Mouse (Mus musculus) intestine, postnatal 0 days (tissue): ENCODE results near the gene Plekhg1. TPM values are rescaled to one million over a fixed set of nuclear protein-coding genes. Genes with fewer than 3 reads are reported as not detected.

ENCODE experiments used
- ATAC-seq: fragments of 200-750 bp; cut with Nextera tagmentation; 2 replicates; pipeline ENCODE4 v1.8.0; 2017; ENCODE audit warnings: mild to moderate bottlenecking, moderate TSS enrichment, moderate library complexity
- H3K27ac ChIP-seq: fragments of 300-500 bp; sonication (generic); 2 replicates; pipeline ENCODE4 v1.5.1; 2014; ENCODE audit warnings: mild to moderate bottlenecking, low read depth, low read length, moderate library complexity
- H3K27me3 ChIP-seq: fragments of 300-500 bp; sonication (generic); replicated peaks from 2 replicates; pipeline ENCODE4 v1.6.1; 2014; ENCODE audit warnings: low read length, mixed read lengths; ENCODE audit not compliant: control insufficient read depth, insufficient read depth
- H3K36me3 ChIP-seq: fragments of 300-500 bp; sonication (generic); 2 replicates; pipeline ENCODE4 v1.6.1; 2014; ENCODE audit warnings: mild to moderate bottlenecking, moderate library complexity; ENCODE audit not compliant: control insufficient read depth, insufficient read depth
- H3K4me1 ChIP-seq: fragments of 300-500 bp; sonication (generic); replicated peaks from 2 replicates; pipeline ENCODE4 v1.6.1; 2014; ENCODE audit warnings: antibody characterized with exemption, low read length, mixed read lengths; ENCODE audit not compliant: control insufficient read depth, insufficient read depth
- H3K4me2 ChIP-seq: fragments of 300-500 bp; sonication (generic); replicated peaks from 2 replicates; pipeline ENCODE4 v1.6.1; 2014; ENCODE audit warnings: low read depth, mild to moderate bottlenecking, moderate library complexity
- H3K4me3 ChIP-seq: fragments of 300-500 bp; sonication (generic); 2 replicates; pipeline ENCODE4 v1.5.1; 2014; ENCODE audit warnings: low read depth, low read length
- H3K9ac ChIP-seq: fragments of 300-500 bp; sonication (generic); 2 replicates; pipeline ENCODE4 v1.6.1; 2014; ENCODE audit warnings: mild to moderate bottlenecking, low read depth, low read length
- H3K9me3 ChIP-seq: fragments of 300-500 bp; sonication (generic); 2 replicates; pipeline ENCODE4 v1.6.1; 2016; ENCODE audit warnings: mixed run types; ENCODE audit not compliant: control insufficient read depth
- CTCF ChIP-seq: sonication (generic); IDR thresholded peaks from 2 replicates; pipeline ENCODE4 v1.5.1; 2016; ENCODE audit warnings: low read depth, mild to moderate bottlenecking, control low read depth, antibody characterized with exemption, moderate library complexity
- WGBS: fragments of 180-500 bp; shearing (Covaris S2); extraction: QIAGEN DNeasy Blood & Tissue Kit; methylation state at CpG from one replicate; pipeline ENCODE4 v1.1.7; 2014; 5-methylcytosine and 5-hydroxymethylcytosine counted together
- polyA plus RNA-seq: library from polyadenylated mRNA; unstranded; fragments of >200 nt; fragmentation: Nextera tagmentation; extraction: Ambion mirVana; gene quantifications from 2 replicates; pipeline ENCODE4 v1.2.1, GENCODE M21; 2015

Plekhg1 gene
- polyA plus RNA-seq, 1 experiment from 2014 or later: 2.1 TPM

DNA sequence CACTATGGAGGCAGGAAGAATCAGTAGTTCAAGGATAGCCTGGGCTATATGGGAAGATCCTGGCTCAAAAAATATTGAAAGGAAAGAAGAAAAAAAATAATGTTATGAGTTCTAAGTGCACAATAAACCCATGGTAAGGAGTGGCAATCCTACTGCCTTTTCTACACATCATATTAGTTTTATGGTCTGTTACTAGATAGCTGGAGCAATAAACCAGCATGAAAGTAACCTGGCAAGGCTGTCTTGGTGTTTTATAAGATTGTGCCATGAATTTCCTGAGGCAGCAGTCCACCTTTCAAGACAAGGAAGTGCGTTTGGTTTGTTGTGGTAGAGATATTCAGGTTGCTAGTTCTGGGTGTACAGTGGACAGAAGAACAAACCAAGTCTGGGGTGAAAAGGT, 9.4 kb downstream of the Plekhg1 start:
- TF ChIP-seq CTCF: no peak
- WGBS: 24% methylated on average over 1 of the region's 1 CpGs
- Histone ChIP-seq H3K4me1 (peaks cover 8% of the 10 kb centered on the region; the same call in 1 of the 2 replicates), H3K4me3 (no peak overlapping the region), H3K36me3 (no peaks in the 10 kb centered on the region; the same call in 1 of the 2 replicates), H3K4me2 (no peak overlapping the region), H3K9me3 (no peaks in the 10 kb centered on the region), H3K27ac (no peak overlapping the region; the same call in 1 of the 2 replicates), H3K9ac (no peak overlapping the region), H3K27me3 (no peaks in the 10 kb centered on the region)
- peak; percentile 79 for ATAC-seq

DNA sequence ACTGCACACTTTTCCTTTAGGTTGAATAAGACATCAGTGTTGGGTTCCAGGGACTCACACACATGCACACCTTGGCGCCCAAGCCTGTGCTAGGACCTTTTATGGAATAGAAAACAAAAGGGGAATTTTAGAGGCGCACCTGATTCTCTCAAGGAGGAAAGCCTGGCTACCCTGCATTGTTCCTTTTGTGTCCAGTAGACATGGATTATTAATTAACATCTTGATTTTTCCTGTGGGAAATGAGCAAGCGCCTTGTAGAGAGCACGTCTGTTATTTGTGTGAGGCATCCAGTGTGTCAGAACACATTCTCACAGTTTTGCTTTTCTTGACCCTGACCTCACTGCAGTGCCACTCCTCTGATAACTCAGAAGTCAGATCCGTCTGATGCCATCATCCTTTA, 21.8 kb downstream of the Plekhg1 start:
- ATAC-seq: no peak
- WGBS: 75% methylated on average over 5 of the region's 5 CpGs

DNA sequence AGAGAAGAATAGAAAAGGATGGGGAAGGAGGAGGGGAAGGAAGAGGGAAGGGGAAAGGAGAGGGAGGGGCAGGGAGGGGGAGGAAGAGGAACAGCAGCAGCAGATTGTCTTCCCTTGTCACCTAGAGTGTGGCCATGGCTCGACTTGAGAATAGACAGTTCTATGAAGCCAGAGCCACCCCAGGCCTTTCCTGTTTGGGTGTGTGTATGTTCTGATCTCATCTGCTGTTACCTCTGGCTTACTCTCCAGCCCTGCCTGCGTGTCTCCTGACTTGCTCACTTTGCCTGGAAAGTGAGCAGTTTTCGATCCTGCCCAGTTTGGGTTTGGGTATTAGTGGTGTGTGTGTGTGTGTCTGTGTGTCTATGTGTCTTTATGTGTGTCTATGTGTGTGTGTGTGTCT, 23.0 kb downstream of the Plekhg1 start:
- no peak overlapping the region for H3K4me3 ChIP-seq
- H3K4me1 ChIP-seq: no peaks in the 10 kb centered on the region
- no peaks in the 10 kb centered on the region for H3K27me3 ChIP-seq
- ATAC-seq: no peak
- no peaks in the 10 kb centered on the region for H3K9me3 ChIP-seq
- no peak for TF ChIP-seq CTCF
- H3K27ac ChIP-seq: no peak overlapping the region
- WGBS: 56% methylated on average over 3 of the region's 3 CpGs
- no peak overlapping the region for H3K9ac ChIP-seq
- H3K4me2 ChIP-seq: no peak overlapping the region
- H3K36me3 ChIP-seq: no peaks in the 10 kb centered on the region

More for the DNA sequence above, 21.8 kb downstream of the Plekhg1 start:
- no peak overlapping the region for H3K4me3 ChIP-seq
- H3K27ac ChIP-seq: no peak overlapping the region
- no peak for TF ChIP-seq CTCF
- H3K36me3 ChIP-seq: no peaks in the 10 kb centered on the region
- H3K9me3 ChIP-seq: no peaks in the 10 kb centered on the region
- H3K4me1 ChIP-seq: no peaks in the 10 kb centered on the region
- no peak overlapping the region for H3K9ac ChIP-seq
- H3K27me3 ChIP-seq: no peaks in the 10 kb centered on the region
- H3K4me2 ChIP-seq: no peak overlapping the region

DNA sequence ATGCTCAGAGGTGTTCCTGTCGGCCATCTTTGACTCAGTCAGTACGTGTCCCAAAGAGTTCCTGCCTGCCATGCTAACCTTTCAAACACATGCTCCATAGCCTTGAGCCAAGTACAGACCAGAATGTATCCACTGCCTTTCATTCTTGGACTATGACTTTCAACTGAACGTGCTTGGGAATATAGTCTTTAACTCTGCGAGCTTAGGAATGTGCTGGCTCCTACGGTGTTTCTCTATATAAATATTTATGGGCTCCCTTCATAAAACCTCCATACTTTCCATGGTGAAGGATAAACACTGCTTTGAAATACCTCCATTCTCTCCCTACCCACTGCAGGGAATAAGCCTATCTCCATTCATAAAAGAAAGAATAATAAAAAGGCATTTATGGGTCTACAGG, 29.0 kb downstream of the Plekhg1 start:
- H3K9ac ChIP-seq: no peak overlapping the region
- H3K4me2 ChIP-seq: no peak overlapping the region
- H3K27me3 ChIP-seq: no peaks in the 10 kb centered on the region
- H3K9me3 ChIP-seq: no peaks in the 10 kb centered on the region
- no peak for ATAC-seq
- 46% methylated on average over 5 of the region's 5 CpGs for WGBS
- no peak overlapping the region for H3K27ac ChIP-seq
- H3K36me3 ChIP-seq: no peaks in the 10 kb centered on the region
- H3K4me3 ChIP-seq: no peak overlapping the region
- TF ChIP-seq CTCF: no peak
- no peaks in the 10 kb centered on the region; the same call in 1 of the 2 replicates for H3K4me1 ChIP-seq

DNA sequence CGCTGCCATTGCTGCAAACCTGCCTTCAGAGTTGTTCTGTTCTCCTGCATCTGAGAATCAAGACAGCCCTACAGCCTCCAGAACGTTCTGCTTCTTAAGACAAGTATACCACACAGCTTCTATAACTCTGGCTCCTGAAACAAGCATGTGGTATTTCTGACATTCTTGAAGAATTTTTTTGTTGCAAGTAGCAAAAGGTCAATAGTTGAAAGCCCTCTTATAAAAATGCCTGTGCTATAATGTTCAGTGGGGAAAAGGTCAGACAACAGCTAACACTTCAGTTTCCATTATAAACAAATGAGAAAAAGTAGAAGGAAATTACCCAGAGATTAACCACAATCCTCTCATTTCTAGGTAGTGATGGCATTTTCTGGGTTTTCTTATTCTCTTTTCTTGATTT, 34.2 kb downstream of the Plekhg1 start:
- Histone ChIP-seq H3K9me3 (no peaks in the 10 kb centered on the region), H3K4me2 (no peak overlapping the region), H3K27me3 (no peaks in the 10 kb centered on the region), H3K27ac (no peak overlapping the region), H3K4me1 (peaks cover 8% of the 10 kb centered on the region; the same call in 1 of the 2 replicates), H3K4me3 (no peak overlapping the region), H3K36me3 (no peaks in the 10 kb centered on the region), H3K9ac (no peak overlapping the region)
- no peak for TF ChIP-seq CTCF
- WGBS: 66% methylated on average over 2 of the region's 2 CpGs
- no peak for ATAC-seq

DNA sequence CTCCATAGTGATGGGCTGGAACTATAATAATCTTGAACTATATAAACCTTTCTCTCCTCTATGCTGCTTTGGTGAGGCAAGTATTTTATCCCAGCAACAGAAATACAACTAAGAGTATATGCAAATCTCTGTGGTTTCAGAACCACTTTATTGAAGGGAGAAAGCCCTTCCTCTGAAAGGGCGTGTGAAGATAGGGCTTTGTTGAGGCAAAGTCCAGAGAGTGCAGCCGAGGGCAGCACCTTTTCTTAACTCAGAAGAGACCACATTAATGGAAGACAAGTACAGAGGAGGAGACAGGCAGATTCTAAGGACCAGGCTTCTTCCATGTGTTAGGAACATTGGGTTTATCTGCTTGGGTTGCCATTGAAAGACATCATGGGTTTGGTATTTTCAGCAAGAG, 36.6 kb downstream of the Plekhg1 start:
- Histone ChIP-seq H3K4me1 (peaks cover 8% of the 10 kb centered on the region; the same call in 1 of the 2 replicates), H3K9me3 (no peaks in the 10 kb centered on the region), H3K4me2 (no peak overlapping the region), H3K27me3 (no peaks in the 10 kb centered on the region), H3K36me3 (no peaks in the 10 kb centered on the region), H3K9ac (no peak overlapping the region), H3K4me3 (no peak overlapping the region), H3K27ac (no peak overlapping the region)
- no peak for TF ChIP-seq CTCF
- 49% methylated on average over 2 of the region's 2 CpGs for WGBS
- peak; percentile 63 for ATAC-seq

DNA sequence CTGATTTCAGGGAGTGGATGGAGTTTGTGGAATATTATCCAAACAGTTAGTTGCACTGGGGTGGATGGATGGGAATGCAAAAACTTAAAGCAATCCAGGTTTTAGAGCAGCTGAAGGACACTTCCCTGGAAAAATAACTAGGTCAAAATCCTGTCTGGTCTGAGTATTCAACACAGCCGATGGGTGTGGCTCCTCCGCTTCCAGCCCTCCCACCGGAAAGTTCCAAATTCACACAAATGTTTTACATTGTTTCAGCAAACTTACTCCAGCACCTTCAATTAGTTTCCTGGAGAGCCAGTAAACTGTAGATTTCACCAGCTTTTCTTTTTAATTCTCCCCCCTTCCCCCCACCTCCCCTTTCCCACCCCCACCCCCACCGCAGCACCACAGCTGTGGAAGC, 45.2 kb downstream of the Plekhg1 start:
- Histone ChIP-seq H3K4me3 (no peak overlapping the region), H3K4me1 (0 out of 2 replicates have a peak, but pooled peaks cover 2% of the 10 kb centered on the region), H3K27ac (no peak overlapping the region), H3K36me3 (no peaks in the 10 kb centered on the region), H3K9ac (no peak overlapping the region), H3K4me2 (no peak overlapping the region), H3K9me3 (no peaks in the 10 kb centered on the region), H3K27me3 (no peaks in the 10 kb centered on the region)
- 87% methylated on average over 4 of the region's 4 CpGs for WGBS
- ATAC-seq: no peak
- no peak for TF ChIP-seq CTCF
